Mouse (Mus musculus) forebrain, embryonic 14.5 days (tissue): ENCODE measurements at regions not wholly inside any gene's neighbourhood (a gene's known extent, or its start where the extent isn't known, plus 50 kb on each side); places are given as distances from the start of the nearest gene placed in this dataset.

Experiments used
- ATAC-seq: fragments of 200-750 bp; cut with Nextera tagmentation; 2 replicates; pipeline ENCODE4 v1.8.0; 2017; ENCODE audit warnings: mild to moderate bottlenecking, moderate library complexity
- DNase-seq: peaks from one replicate; pipeline ENCODE4 v3.0.0-alpha.2; 2015; ENCODE audit warnings: low spot score
- H3K27ac ChIP-seq: fragments of 300-500 bp; sonication (generic); 2 replicates; pipeline ENCODE4 v1.5.1; 2014; ENCODE audit warnings: low read depth, mild to moderate bottlenecking, control low read depth, low read length, moderate library complexity
- H3K27me3 ChIP-seq: fragments of 300-500 bp; sonication (generic); replicated peaks from 2 replicates; pipeline ENCODE4 v1.6.1; 2014; ENCODE audit warnings: low read length, control low read depth, mixed read lengths; ENCODE audit not compliant: control insufficient read depth, insufficient read depth
- H3K36me3 ChIP-seq: fragments of 300-500 bp; sonication (generic); 2 replicates; pipeline ENCODE4 v1.6.1; 2014; ENCODE audit warnings: low read length, control low read depth; ENCODE audit not compliant: control insufficient read depth, insufficient read depth
- H3K4me1 ChIP-seq: fragments of 300-500 bp; sonication (generic); 2 replicates; pipeline ENCODE4 v1.6.1; 2014; ENCODE audit warnings: antibody characterized with exemption, low read length, control low read depth; ENCODE audit not compliant: control insufficient read depth, insufficient read depth
- H3K4me2 ChIP-seq: fragments of 300-500 bp; sonication (generic); 2 replicates; pipeline ENCODE4 v1.6.1; 2014; ENCODE audit warnings: mild to moderate bottlenecking, control low read depth, low read length
- H3K4me3 ChIP-seq: fragments of 300-500 bp; sonication (generic); 2 replicates; pipeline ENCODE4 v1.5.1; 2014; ENCODE audit warnings: low read depth, low read length, control low read depth
- H3K9ac ChIP-seq: fragments of 300-500 bp; sonication (generic); 2 replicates; pipeline ENCODE4 v1.6.1; 2014; ENCODE audit warnings: mild to moderate bottlenecking, low read length, control low read depth, moderate library complexity
- H3K9me3 ChIP-seq: fragments of 300-500 bp; sonication (generic); replicated peaks from 2 replicates; pipeline ENCODE4 v1.6.1; 2016; ENCODE audit warnings: low read length, control low read depth, mixed read lengths; ENCODE audit not compliant: control insufficient read depth
- WGBS: fragments of 180-500 bp; shearing (Covaris S2); extraction: QIAGEN DNeasy Blood & Tissue Kit; methylation state at CpG from one replicate; pipeline ENCODE4 v1.1.7; 2014; 5-methylcytosine and 5-hydroxymethylcytosine counted together

GRCm38 (mm10) chr10:72484315-72484714, 170.3 kb upstream of the Zwint start:
- Histone ChIP-seq H3K9ac (no peak overlapping the region), H3K27me3 (no peaks in the 10 kb centered on the region), H3K4me2 (no peak overlapping the region), H3K36me3 (no peaks in the 10 kb centered on the region), H3K4me1 (no peaks in the 10 kb centered on the region), H3K4me3 (no peak overlapping the region), H3K27ac (no peak overlapping the region), H3K9me3 (no peaks in the 10 kb centered on the region)
- ATAC-seq = peak; percentile 69; the same call in 1 of the 2 replicates
- peak; percentile 65 for DNase-seq
- WGBS = 44% methylated on average over 3 of the region's 3 CpGs

DNA sequence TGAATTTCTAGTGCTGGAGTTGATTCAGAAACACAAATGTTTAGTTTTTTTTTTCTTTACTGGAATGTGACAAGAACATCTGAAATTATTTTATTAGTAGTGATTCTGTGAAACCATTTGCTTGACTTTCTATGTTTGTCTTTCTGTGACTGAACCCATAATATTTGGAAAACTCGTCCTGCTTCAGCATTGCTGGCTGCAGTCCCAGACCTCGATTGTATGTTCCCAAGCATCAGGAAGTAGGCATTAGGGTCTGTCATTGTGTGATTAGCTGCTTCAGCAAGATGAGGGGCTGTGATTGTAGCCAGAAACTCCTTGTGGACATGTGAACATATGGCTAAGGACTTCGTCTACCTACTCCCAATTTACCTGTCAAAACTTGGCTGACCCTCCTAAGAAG, 122.2 kb upstream of the Zwint start:
- no peak overlapping the region for H3K9ac ChIP-seq
- 56% methylated on average over 3 of the region's 3 CpGs for WGBS
- DNase-seq (peak; percentile 1), ATAC-seq (no peak)
- no peaks in the 10 kb centered on the region for H3K36me3 ChIP-seq
- no peak overlapping the region for H3K4me3 ChIP-seq
- H3K27ac ChIP-seq = no peak overlapping the region
- H3K4me1 ChIP-seq = no peaks in the 10 kb centered on the region
- no peaks in the 10 kb centered on the region for H3K9me3 ChIP-seq
- H3K4me2 ChIP-seq = no peak overlapping the region
- H3K27me3 ChIP-seq = no peaks in the 10 kb centered on the region

DNA sequence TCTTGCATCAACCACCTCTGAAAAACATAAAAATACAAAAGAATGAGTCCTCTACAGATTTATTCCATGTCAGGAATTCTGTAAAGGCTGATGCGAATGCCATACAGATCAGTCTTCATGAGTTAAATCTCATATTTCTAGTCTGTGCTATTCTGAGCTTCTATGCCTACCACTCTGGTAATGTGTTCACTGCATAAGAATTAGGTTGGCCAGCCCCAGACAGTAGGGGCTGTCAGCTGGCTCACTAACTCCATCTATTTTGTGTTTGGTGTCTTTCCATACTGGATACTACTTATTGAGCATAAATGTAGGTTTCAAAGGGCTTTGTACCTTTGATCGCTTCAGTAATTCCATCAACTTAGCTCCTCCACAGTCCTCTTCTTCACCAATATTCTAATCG, 121.2 kb upstream of the Zwint start:
- H3K4me3 ChIP-seq = no peak overlapping the region
- H3K36me3 ChIP-seq = no peaks in the 10 kb centered on the region
- no peak for DNase-seq
- no peak overlapping the region for H3K9ac ChIP-seq
- peak; percentile 32; the same call in 1 of the 2 replicates for ATAC-seq
- 64% methylated on average over 3 of the region's 3 CpGs for WGBS
- H3K4me2 ChIP-seq = no peak overlapping the region
- no peak overlapping the region for H3K27ac ChIP-seq
- no peaks in the 10 kb centered on the region for H3K9me3 ChIP-seq
- H3K27me3 ChIP-seq = no peaks in the 10 kb centered on the region
- no peaks in the 10 kb centered on the region for H3K4me1 ChIP-seq

DNA sequence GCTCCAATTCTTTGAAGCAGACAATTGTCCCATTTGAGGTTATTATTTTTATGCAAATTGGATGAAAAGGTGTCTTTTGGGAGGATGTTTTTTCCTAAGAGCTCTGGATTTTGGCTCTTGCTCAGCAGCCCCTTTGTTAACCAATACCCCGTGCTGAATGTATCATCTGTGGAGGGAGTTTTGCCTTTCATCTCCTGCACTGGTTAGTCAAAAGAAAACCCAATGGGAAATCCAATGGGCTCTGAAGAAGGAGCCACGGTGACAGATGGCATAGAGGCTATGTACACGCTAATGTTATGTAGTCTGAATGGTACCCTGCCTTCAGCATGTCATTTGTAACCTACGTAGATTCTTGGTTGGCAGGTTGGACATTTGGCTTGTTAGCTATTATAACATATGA, 120.8 kb upstream of the Zwint start:
- no peak overlapping the region for H3K4me2 ChIP-seq
- H3K27me3 ChIP-seq = no peaks in the 10 kb centered on the region
- H3K4me3 ChIP-seq = no peak overlapping the region
- no peak overlapping the region for H3K9ac ChIP-seq
- WGBS = 62% methylated on average over 4 of the region's 4 CpGs
- H3K27ac ChIP-seq = no peak overlapping the region
- DNase-seq = peak; percentile 21
- peak; percentile 23; the same call in 1 of the 2 replicates for ATAC-seq
- no peaks in the 10 kb centered on the region for H3K36me3 ChIP-seq
- H3K9me3 ChIP-seq = no peaks in the 10 kb centered on the region
- no peaks in the 10 kb centered on the region for H3K4me1 ChIP-seq

GRCm38 (mm10) chr10:72549564-72549963, 105.1 kb upstream of the Zwint start:
- DNase-seq (peak; percentile 50), ATAC-seq (0 out of 2 replicates have a peak, but pooled peaks have one; percentile 52)
- H3K9ac ChIP-seq = no peak overlapping the region
- H3K36me3 ChIP-seq = no peaks in the 10 kb centered on the region
- H3K9me3 ChIP-seq = no peaks in the 10 kb centered on the region
- no peak overlapping the region for H3K27ac ChIP-seq
- H3K4me1 ChIP-seq = no peaks in the 10 kb centered on the region
- no peak overlapping the region for H3K4me2 ChIP-seq
- no peak overlapping the region for H3K4me3 ChIP-seq
- no peaks in the 10 kb centered on the region for H3K27me3 ChIP-seq
- WGBS = 74% methylated on average over 1 of the region's 1 CpGs

DNA sequence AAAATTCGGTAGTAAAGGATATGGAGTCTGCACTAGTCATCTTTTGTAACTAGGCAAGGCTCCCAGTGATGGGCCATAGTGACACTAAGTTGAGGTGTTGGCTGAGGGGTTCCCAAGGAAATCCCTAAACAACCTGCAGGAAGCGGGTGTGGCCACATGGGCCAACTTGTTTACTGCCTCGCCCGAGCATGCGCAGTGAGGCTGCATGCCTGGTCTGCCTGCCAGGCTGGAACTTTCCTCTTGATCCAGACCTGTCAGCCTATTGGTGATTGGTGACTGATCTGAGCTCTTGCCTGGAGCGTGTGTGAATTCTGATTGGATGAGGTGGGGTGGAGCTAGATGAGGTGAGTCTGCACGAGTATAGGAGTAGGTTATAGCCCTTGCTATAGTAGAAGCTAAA, 103.1 kb upstream of the Zwint start:
- DNase-seq = no peak
- H3K4me1 ChIP-seq = no peaks in the 10 kb centered on the region
- 86% methylated on average over 7 of the region's 7 CpGs for WGBS
- no peak overlapping the region for H3K4me2 ChIP-seq
- H3K4me3 ChIP-seq = no peak overlapping the region
- no peaks in the 10 kb centered on the region for H3K9me3 ChIP-seq
- no peak for ATAC-seq
- H3K36me3 ChIP-seq = no peaks in the 10 kb centered on the region
- H3K9ac ChIP-seq = no peak overlapping the region
- H3K27ac ChIP-seq = no peak overlapping the region
- no peaks in the 10 kb centered on the region for H3K27me3 ChIP-seq

DNA sequence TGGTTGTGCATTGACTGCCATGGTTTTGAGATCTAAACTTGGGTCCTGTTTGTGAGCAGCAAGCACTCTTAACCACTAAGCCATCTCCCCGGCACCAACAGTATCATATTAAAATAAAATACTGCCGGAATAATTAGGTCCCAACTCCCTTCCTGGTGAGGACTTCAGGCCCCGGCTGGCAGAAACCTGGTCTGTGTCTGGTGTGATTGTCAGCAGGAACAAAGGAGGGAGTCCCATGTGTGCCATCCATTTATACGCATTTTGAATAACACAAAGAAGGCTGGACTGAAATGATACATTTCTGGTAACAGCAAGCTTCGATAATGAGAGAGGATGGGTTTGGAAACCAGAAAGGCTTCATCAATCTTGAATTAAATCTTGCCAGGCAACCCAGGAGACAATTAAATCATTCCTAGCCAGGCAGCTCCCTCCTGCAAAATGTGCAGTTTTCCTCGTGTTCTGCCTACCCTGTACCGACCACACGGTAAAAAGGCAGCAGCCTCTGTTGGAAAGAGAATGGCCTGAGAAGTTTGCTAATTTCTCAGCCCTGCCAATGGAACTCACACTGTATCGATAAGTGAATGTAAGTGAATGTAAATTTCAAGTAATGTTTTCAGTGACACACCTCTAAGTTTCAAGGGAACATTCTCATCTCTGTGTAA, 80.5 kb upstream of the Zwint start:
- H3K36me3 ChIP-seq = no peaks in the 10 kb centered on the region
- ATAC-seq (no peak), DNase-seq (peak; percentile 6)
- 65% methylated on average over 9 of the region's 9 CpGs for WGBS
- H3K9me3 ChIP-seq = no peaks in the 10 kb centered on the region
- H3K4me3 ChIP-seq = no peak overlapping the region
- H3K27ac ChIP-seq = no peak overlapping the region
- H3K27me3 ChIP-seq = no peaks in the 10 kb centered on the region
- no peak overlapping the region for H3K4me2 ChIP-seq
- H3K4me1 ChIP-seq = 0 out of 2 replicates have a peak, but pooled peaks cover 2% of the 10 kb centered on the region
- H3K9ac ChIP-seq = no peak overlapping the region

GRCm38 (mm10) chr10:72577713-72578112, 76.9 kb upstream of the Zwint start:
- ATAC-seq (no peak), DNase-seq (no peak)
- Histone ChIP-seq H3K27me3 (no peaks in the 10 kb centered on the region), H3K4me3 (no peak overlapping the region), H3K4me1 (0 out of 2 replicates have a peak, but pooled peaks cover 2% of the 10 kb centered on the region), H3K9me3 (no peaks in the 10 kb centered on the region), H3K4me2 (no peak overlapping the region), H3K27ac (no peak overlapping the region), H3K9ac (no peak overlapping the region), H3K36me3 (no peaks in the 10 kb centered on the region)
- WGBS = 90% methylated on average over 3 of the region's 3 CpGs

GRCm38 (mm10) chr10:72578501-72578900, 76.1 kb upstream of the Zwint start:
- Histone ChIP-seq H3K4me3 (no peak overlapping the region), H3K9me3 (no peaks in the 10 kb centered on the region), H3K4me2 (no peak overlapping the region), H3K36me3 (no peaks in the 10 kb centered on the region), H3K27ac (no peak overlapping the region), H3K4me1 (0 out of 2 replicates have a peak, but pooled peaks cover 2% of the 10 kb centered on the region), H3K27me3 (no peaks in the 10 kb centered on the region), H3K9ac (no peak overlapping the region)
- no peak for ATAC-seq
- peak; percentile 53 for DNase-seq
- 43% methylated on average over 7 of the region's 7 CpGs for WGBS
